Mouse (Mus musculus) fibroblast of lung, adult 2 months (primary cell): ENCODE measurements around the gene Hes7.

Experiments
- DNase-seq: peaks from one replicate; pipeline ENCODE4 v3.0.0-alpha.2; 2011; ENCODE audit warnings: low read depth

Gene Hes7

DNA sequence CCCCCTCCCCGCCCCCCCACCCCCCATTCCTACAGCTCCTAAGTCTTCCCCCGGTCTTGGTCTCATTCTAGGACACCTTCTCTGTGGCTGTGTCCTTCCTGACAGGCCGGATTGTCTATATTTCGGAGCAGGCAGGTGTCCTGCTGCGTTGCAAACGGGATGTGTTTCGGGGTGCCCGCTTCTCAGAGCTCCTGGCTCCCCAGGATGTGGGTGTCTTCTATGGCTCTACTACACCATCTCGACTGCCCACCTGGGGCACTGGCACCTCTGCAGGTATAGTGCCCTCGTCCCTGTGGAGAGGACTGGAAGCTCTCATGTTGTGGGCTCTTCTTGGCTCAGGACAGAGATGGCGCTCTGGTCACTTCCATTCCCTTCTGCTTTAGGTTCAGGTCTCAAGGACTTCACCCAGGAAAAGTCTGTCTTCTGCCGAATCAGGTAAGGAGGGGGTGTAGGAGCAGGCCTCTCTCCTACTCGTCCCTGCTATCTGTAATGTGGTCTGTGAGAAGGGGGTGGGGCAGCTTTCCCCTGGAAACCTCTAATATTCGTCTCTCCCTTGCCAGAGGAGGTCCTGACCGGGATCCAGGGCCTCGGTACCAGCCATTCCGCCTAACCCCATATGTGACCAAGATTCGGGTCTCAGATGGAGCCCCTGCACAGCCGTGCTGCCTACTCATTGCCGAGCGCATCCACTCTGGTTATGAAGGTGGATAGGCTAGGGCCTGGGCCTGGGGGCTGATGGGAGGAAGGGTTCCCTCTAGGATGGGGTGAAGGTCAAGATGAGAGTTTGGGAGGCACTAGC is 18.4 kb upstream of the Hes7 start:
- DNase-seq, result no peak

GRCm38 (mm10) chr11:69102403-69102725 is 17.8 kb upstream of the Hes7 start:
- DNase-seq, result no peak

DNA sequence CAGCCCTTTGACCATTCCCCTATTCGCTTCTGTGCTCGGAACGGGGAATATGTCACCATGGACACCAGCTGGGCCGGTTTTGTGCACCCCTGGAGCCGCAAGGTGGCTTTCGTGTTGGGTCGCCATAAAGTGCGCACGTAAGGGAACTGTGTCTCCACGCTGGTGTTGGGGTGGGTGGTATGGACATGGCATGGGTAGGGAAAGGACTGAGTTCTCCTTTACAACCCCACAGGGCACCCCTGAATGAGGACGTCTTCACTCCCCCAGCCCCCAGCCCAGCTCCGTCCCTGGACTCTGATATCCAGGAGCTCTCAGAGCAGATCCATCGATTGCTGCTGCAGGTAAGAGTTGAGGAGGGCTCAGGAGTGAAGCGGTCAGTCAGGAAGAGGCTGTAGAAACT is 17.1 kb upstream of the Hes7 start:
- DNase-seq, result no peak

- DNase-seq, result no peak
These were observed 16.4 kb upstream of the Hes7 start for GRCm38 (mm10) chr11:69103531-69104435.

DNA sequence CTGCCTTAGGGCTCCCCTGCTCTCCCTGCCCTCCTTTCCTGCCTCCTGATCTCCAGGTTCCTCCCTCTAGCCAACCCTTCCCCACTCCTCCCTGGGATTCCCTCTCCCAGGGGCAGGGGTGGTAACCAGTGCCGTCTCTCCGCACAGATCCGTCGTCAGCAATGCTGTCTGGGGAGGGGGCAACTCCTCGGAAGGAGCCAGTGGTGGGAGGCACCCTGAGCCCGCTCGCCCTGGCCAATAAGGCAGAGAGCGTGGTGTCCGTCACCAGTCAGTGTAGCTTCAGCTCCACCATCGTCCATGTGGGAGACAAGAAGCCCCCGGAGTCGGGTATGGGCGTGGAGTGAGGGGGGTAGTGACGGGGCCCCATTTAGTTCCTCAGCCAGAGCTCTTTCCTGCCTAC is 15.7 kb upstream of the Hes7 start:
- DNase-seq, result no peak

- DNase-seq, result no peak
These were observed 15.0 kb upstream of the Hes7 start for GRCm38 (mm10) chr11:69105227-69105626.

DNA sequence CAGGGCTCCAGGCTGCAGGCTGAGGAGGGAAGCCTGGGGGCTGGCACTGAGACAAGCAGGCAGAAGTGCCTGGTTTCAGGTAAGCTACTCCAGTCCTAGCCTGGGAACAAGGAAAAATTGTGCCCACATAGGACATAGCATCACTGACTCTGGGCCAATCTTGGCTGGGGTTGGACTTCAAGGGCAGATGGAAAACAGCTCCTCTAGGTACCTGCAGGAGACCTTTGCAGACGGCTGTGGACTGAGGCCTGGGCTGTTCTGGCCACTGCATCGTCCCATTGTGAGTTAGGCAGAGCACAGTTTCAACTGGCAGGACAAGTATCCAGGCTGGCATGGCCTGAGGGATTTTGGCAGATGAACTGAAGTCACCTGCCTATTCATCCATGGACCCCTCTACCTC is 14.4 kb upstream of the Hes7 start:
- no peak for DNase-seq

GRCm38 (mm10) chr11:69106299-69106698 is 13.9 kb upstream of the Hes7 start:
- no peak for DNase-seq

- no peak for DNase-seq
These were observed 13.4 kb upstream of the Hes7 start for GRCm38 (mm10) chr11:69106842-69107241.

DNA sequence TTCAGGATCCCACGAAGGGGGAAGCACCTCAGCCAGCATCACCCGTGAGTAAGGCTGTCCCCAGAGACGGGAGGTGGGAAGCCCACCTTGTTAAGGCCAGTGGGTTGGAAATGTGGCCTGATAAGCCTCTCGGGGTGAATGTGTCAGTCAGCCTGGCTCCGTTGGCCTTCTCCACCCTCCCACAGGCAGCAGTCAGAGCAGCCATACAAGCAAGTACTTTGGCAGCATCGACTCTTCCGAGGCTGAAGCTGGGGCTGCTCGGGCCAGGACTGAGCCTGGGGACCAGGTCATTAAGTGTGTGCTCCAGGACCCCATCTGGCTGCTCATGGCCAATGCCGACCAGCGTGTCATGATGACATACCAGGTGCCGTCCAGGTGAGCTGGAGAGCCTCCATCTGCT is 12.5 kb upstream of the Hes7 start:
- DNase-seq, result no peak

- no peak for DNase-seq
These were observed 12.0 kb upstream of the Hes7 start for GRCm38 (mm10) chr11:69108223-69108622.

DNA sequence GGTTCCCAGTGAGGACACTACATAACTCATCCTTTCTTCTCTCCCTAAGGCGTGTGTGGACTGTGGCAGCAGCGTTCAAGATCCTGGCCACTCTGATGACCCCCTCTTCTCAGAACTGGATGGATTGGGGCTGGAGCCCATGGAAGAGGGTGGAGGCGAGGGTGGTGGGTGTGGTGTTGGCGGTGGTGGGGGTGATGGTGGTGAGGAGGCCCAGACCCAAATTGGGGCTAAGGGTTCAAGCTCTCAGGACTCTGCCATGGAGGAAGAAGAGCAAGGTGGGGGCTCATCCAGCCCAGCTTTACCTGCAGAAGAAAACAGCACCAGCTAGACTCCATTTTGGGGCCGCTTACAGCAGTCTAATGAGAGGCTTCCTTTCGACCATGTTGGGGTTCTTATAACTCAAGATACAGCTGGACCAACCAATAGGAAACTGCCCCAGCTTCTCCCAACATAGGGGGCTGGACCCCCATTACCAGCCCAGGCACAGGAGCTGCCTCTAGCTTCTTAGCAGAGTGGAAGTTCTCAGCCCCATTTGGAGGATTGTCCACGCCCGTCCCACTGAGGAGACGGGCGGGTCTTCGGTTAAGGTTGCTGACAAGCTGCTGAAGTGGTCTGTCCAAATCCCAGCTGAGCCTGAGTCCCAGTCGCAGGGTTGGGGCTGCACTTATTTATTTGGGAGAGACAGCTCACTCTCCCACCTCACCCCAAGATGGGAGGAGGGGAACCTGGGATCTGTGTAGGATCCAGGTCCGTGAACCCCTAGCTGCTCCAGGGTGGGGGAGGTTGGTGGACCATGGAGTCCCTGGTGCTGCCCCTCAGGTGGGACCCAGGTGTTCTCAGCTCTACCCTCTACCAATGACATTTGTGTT is 10.9 kb upstream of the Hes7 start:
- no peak for DNase-seq

- DNase-seq, result peak; percentile 54
These were observed 9.7 kb upstream of the Hes7 start for GRCm38 (mm10) chr11:69110319-69111046.

- no peak for DNase-seq
These were observed 9.0 kb upstream of the Hes7 start for GRCm38 (mm10) chr11:69111051-69111810.

- no peak for DNase-seq
These were observed 8.3 kb upstream of the Hes7 start for GRCm38 (mm10) chr11:69111865-69112264.

DNA sequence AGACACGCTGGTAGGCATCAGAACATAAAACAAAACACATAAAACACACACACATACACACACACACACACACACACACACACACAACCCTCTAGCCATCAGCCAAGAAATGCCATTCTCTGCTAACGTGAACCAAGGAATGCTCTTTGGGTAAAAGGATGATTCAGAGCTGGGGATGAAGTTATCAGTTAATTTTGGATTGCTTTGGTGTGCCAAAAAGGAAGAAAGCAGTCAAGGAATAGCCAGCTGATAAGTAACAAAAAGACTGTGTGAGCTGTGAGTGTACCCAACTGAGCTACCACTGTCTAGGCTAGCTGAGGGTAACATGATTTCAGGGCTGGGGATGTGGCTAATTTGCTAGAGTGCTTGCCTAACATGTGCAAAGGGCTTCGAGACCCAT is 6.2 kb upstream of the Hes7 start:
- DNase-seq, result no peak

GRCm38 (mm10) chr11:69114621-69115020 is 5.6 kb upstream of the Hes7 start:
- DNase-seq, result no peak

DNA sequence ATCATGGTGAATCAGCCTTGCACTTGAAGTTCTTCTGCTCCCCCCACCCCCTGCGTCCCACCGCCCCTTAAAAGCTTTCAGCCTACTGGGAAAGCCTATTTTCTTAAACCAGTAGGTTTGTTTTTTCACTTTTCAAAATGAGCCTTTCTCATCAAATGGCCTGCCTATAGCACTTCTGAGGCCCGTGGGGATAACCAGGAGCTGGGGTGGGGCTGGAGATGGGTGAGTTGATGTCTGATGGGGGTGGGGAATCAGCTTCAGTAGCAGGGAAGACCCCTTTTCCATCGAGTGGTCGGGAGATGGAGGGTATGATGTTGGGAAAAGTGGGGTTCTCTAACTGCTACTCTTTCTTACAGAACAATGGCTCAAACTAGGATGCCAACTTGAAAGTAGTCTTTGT is 3.4 kb upstream of the Hes7 start:
- DNase-seq, result no peak

GRCm38 (mm10) chr11:69117737-69118695 is 2.2 kb upstream of the Hes7 start:
- DNase-seq, result no peak

GRCm38 (mm10) chr11:69118765-69119164 is 1.4 kb upstream of the Hes7 start:
- peak; percentile 70 for DNase-seq
